Mouse (Mus musculus) natural killer cell, adult 2 months (primary cell): ENCODE data around the gene Gm9008.
"Not testable (repeated sequence)": the region's sequence is repeated elsewhere in the genome, so short reads cannot be mapped to it uniquely, and the experiment has no call there.

Experiments used
- DNase-seq, 2 experiments: peaks; one replicate each; pipeline ENCODE4 v3.0.0; 2022; ENCODE audit warnings: low spot score in 2 of 2

Gene Gm9008

DNA sequence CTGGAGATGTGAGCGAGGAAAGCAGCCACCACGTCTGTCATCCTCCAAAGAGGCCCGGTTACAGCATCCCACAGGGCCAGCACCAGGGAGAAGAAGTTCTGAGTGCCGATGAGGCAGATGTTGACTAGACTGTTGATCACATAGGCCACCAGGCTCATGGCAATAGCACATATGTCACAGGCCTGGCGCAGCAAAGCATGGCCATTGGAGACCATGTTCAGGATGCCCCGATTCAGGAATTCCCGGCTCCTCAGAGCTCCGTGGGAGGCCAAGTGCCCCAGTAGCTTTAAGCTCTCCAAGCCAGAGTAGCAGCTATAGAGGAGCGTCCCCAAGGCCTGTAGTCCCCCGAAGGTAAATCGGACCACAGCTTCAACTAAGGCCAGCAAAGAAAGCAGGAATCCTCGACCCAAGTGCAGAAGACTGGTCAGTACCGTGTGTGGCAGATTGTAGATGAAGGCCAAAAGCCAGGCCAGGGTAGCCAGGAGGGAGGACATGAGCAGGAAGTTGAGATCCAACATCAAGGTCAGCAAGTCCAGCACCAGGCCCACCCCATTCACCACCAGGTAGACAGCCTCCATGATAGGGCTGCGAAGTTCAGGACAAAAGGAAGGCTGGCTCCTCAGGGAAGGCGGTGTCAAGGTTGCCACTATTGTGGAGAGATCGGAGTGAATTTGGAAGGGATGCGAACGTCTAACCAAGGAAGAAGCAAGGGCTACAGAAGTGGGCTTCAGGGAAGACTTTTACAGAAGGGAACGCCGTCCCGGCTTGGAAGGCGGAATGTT lies at the start of gene Gm9008:
Gm9008 (minus strand) TSS at position 731 of the 782 bp plus-strand sequence.
- not testable (repeated sequence) for DNase-seq

GRCm38 (mm10) chr6:76521975-76522641 lies 24.5 kb upstream of the Gm9008 start:
- no peak for DNase-seq

DNA sequence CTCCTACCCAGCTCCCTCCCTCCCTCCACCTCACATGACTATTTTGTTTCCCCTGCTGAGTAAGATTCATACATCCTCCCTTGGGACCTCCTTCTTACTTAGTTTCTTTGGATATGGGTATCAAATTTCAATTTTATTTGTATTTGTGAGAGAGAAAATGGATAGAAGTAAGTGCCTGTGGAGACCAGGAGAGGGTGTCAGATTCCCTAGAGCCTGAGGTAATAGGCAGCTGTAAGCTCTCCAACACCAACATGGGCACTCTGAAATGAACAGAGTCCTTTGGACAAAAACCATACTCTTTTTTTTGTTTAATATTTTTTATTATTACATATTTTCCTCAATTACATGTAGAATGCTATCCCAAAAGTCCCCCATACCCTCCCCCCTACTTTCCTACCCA lies 12.6 kb upstream of the Gm9008 start:
- DNase-seq: no peak

DNA sequence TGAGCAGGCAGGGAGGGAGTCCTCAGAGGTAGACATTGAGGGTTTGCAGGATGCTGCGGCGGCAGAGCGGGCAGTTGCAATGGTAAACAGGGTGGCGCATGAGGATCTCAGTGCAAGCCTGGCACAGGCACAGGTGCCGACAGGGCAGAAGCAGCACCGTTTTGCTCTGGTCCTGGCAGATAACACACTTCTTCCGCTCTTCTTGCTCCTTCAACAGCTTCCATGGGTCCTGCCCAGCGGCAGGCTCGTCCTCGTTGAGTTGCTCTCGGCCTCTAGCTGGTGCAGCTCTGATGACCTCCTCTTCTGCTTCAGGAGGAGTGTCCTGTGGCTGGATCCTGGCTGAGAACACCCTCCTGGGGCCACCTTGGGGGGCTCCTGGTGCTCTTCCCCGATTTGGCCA lies 1.2 kb downstream of the Gm9008 start:
- DNase-seq: not testable (repeated sequence)

DNA sequence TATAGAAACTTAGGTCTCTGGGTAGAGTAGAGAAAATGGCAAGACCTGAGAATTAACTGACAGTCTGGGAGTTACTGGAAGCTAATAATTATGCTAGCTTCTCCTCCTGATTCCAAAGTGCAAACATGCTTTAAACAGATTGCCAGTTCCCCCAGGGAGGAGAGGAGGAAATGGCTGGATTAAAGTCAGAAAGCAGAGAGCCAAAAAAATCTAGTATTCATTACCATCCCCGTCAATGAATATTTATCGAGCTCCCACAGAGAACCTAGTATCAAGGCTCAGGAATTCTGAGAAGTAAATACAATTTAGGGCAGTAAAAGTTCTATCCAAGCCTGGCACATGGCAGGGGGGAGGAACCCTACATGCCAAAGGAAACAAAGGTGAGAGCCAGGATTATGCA lies 29.4 kb downstream of the Gm9008 start:
- DNase-seq: no peak
